Mouse (Mus musculus): ENCODE results near the gene Erf. TPM values are rescaled to one million over a fixed set of nuclear protein-coding genes. Genes with fewer than 3 reads are reported as not detected.

Gene Erf
- total RNA-seq, 2 experiments from 2014 or later, result 60.8 to 65.2 TPM

DNA sequence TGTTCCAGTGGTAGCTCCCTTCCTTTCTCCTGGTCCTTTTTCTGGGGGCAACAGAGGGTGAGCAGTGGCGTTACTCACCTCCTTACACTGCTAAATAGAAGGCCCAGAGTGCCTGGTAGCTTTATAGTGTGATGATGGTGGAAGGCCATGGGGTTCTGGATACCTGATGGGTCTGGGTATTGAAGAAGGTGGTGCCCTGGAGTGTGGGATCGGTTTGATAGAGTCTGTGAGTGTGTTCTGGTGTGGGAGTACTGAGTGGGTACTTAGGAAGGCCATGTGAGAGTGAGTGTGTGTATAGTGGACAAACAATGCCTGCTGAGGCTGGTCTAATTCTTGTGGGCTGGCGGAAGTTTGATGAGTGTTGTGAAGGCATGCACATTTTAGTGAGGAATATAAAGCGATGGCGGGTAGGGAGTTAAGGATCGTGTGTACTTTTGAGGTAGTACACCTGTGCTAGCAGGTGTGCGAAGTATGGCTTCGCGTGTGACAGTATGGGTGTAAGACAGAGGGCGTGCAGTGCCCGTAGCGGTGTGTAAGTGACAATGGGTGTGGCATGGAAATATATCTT is 30.7 kb upstream of the Erf start:
- peak in 1 of 2 experiments; percentile 10 for DNase-seq (ENCODE audit: low spot score in 2 of 2)

DNA sequence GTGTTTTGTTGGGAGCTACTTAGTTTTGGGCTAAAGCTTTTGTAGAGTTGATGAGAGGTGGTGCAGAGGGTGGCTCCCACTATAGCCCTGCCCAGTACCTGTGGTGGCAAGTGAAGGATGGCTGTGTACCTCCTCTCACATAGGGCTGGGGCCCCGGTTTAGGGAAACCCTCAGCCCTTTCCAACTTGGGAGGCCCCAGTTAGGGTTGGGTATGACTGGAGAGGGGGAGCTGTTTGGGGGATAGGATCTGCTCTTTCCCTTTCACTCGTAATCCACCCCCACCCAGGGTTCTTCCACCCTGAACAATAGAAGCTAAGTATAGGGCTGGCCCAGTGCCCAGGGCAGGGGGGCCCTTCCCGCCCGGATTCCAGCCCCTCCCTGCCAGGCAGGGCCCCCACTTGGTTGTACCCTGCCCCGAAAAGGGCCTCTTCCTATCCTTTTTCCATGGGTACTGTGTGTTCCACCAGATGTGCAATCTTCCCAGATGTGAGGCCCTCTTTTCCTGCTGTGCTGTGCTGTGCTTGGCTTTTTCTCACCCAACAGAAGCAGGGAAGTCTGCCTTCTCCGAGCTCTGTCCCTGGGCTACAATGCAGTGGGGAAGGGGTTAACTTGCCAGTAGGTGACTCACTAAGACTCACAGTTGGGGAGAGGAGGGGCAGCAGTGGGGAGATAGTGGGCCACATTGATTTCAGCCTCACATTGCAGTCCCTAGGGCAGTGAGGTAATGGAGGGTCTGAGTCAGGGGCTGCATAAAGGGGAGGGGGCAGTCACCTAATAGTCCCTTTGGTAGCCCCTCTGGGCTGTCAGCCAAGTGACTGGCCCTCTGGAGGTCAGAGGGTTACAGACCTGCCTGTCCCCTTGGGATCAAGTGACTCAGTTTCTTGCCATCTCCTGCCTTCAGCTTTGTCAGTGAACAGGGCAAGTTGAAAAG is 29.6 kb upstream of the Erf start:
- DNase-seq (ENCODE audit: low spot score in 2 of 2), result peak in 1 of 2 experiments; percentile 18

DNA sequence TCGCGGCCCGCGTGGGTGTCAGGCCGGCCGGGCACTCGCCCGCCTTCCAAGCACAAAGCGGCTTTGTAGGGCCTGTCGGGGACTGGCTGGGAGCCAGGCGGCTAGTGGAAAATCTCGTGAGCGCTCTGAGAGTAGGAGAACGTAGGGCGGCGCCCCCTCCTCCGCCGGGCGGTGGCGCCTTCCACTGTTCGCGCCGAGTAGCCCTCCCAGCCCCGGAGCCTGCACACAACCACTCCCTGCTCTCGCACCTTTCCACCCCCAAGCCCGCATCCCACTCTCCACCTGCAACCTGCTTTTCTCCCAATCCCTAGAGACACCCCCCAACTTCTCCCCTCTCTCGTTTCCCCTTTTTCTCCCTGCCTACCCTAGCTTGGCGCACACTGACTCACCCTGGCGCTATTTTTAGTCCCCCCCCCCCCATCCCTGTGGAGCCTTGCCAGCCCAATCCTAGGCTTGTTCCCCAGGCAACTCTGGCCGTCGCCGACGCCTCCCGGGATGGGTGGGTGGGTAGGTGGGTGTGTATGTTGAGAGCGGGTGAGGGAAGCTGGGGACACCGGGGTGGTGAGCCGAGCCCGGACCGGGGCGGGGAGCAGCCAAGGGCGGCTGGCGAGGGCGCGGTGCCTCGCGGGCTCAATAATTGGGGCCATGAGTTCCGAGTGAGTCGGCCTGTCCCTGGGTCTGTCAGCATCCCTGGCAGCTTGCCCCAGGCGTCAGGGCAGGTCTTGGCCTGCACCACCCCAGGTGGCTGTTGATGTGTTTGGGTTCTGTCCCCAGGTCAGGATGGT is 28.7 kb upstream of the Erf start:
- DNase-seq (ENCODE audit: low spot score in 2 of 2), result peak; percentile 80 to 86

DNA sequence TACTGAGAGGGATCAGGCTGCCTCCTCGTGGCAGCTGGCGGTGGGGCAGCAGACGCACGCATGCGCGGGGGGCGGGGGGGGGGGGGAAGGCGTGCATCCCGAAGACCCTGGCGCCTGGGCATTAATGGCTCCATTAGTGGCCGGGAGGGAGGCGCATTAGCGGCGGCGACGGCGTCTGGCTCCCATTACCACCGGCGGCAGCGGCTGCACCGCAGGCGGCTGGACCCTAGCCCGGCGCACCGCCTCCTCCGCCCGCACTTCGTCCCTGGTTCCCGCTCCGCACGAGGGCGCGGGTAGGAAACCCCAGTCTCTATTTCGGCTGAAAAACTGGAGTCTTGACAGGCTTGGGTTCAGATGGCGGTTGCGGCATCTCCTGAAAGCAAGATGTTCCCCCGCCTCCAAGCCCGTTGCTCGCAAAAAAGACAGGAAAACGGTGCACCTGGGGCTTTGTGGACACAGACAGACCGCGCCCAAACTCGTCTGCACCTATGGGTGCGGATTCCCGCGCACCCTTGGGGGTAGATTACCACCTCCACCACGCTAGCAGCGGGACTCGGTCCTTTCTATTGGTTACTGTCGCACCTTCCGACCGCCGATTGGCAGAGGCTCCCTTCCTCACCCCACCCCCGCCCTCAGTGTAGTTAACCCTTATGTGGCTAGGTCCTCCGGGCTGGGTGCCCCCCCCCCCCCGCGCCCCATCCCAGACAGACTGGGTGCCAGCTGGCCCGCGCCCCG is 27.9 kb upstream of the Erf start:
- peak; percentile 76 to 79 for DNase-seq (ENCODE audit: low spot score in 2 of 2)

DNA sequence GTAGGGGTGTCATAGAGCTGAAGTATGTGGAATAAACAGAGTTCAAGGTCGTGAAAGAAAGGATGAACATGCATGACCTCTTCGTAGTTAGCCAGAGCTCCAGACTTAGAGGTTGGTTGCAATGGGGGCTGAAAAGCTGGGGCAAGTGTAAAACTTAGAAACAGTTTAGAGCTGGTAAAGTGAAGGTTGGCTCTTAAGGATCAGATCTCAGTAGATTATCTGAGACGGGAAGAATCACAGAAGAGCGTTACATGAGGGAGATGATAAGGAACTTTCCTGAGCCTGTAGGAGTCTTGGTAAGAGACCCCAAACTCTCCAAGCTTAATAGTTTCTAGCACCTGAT is 27.4 kb upstream of the Erf start:
- no peak for DNase-seq (ENCODE audit: low spot score in 2 of 2)

DNA sequence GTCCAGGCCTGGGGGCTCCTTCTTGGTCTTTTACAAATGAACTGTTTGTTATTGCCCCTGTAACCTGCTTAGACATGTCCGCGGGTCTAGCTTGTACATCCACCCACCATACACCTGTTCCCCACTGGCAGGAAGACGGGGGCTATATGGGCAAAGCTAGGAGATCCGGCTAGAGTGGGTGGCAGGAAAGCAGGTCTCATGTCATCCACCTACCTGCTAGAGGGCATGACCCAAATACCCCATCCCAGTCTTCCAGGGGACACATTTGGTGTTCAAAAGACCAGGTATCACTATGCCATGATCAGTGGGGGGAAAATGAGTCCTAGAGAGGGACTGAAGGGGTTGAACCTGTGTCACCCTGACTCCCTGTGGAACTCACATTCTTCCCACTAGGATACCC is 26.8 kb upstream of the Erf start:
- peak in 1 of 2 experiments; percentile 3 for DNase-seq (ENCODE audit: low spot score in 2 of 2)

DNA sequence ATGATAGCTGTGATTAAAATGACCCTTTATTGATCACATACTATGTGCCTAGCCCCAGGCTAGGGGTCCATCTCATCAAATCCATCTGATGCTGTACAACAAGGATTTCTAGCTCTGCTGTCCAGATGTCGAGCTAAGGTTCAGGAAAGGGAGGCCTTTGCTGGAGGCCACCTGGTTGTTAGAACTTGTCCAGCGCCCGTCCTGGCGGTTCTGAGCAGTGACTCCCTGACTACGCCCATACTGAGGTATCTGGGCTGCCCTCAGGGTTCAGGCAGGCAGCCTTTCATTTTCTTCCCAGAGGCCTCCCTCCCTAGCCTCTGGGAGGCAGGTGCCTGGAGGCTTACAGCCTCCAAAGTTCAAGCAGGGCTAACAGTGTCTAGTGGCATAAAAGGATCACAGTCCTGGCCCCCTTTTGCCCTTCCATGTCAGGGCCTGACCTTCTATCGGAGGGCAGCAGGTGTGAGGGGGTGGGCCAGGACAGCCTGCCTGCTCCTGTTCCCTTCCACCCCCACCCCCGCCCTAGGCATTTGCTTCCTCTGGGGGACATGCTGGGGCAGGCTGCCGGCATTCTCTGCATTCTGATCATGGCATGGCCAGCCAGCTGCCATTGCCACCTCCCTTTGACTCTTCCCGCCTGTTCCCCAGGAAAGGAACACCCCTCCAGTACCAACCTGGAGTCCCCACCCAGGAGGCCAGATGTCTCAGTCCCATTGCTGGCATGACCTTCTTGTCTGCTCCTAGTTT is 25.2 kb upstream of the Erf start:
- DNase-seq (ENCODE audit: low spot score in 2 of 2), result no peak

DNA sequence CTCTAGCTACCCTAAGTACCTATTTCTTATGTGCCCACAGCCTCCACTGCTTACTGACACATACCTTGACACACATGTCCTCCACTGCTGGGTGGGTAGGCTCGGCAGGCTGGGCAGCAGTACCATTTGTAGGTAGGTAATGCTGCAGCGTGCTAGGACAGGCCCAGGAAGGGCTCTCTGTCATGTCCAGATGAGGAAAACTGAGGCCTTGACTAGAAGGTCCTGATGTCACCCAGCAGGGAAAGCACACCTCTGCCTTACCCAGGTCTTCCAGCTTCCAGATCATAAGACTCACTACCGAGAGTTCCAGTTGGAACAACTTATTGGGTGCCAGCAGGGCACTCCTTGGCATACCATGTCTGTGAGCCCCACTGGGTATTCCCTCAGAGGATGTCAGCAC is 24.4 kb upstream of the Erf start:
- no peak for DNase-seq (ENCODE audit: low spot score in 2 of 2)

DNA sequence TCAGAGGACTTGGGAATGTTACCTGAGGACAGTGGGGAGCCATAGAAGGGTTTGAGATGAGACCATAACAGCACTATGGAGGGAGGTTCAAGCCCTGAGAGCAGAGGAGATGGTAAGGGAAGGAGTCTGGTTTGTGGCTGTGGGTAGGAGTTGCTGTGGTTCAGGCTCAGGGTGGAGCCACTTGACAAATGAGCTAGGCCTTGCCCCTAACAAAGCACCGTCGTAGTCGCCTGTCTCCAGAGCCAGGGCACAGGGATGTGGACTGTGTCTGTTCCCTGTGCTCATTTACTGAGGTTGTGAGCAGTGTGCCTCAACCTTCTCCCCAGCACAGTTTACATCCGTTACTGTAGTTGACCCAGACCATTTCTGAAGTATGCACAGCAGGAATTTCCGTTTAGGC is 24.0 kb upstream of the Erf start:
- DNase-seq (ENCODE audit: low spot score in 2 of 2), result no peak

DNA sequence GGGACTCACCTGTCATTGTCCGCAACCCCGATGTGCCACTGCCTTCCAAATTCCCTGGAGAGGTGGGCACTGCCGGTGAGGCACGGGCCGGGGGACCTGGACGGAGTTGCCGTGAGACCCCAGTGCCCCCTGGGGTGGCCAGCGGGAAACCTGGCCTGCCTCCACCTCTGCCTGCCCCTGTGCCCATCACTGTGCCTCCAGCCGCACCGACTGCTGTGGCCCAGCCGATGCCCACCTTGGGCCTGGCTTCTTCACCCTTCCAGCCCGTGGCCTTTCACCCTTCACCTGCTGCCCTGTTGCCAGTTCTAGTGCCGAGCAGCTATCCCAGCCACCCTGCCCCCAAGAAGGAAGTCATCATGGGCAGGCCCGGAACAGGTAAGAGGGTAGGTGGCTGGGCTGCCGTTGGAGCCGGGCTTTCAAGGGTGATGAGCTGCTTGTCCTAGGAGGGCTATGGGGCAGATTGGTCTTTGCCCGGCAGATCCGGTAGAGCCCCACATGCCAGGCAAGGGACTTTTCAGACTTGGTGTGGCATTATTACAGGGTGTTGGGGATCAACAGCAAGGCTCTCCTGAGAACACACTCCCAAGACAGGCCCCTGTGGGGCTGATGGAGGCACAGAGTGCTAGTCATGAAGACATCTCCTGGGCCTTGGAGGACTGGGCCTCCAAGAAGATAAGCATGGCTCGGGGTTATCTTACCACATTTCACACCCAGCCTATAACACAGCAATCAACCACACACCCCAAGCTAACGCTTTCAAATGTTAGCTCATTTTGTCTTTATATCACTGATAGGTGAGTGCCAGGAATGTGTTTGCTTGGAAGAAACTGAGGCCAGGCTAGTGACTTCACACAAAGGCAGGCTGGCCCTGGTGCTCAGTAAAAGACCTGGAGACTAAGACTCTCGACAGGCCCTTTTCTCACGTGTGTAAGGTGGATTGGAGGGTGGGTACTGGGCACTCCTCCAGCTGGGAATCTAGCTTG is 23.0 kb upstream of the Erf start:
- no peak for DNase-seq (ENCODE audit: low spot score in 2 of 2)

DNA sequence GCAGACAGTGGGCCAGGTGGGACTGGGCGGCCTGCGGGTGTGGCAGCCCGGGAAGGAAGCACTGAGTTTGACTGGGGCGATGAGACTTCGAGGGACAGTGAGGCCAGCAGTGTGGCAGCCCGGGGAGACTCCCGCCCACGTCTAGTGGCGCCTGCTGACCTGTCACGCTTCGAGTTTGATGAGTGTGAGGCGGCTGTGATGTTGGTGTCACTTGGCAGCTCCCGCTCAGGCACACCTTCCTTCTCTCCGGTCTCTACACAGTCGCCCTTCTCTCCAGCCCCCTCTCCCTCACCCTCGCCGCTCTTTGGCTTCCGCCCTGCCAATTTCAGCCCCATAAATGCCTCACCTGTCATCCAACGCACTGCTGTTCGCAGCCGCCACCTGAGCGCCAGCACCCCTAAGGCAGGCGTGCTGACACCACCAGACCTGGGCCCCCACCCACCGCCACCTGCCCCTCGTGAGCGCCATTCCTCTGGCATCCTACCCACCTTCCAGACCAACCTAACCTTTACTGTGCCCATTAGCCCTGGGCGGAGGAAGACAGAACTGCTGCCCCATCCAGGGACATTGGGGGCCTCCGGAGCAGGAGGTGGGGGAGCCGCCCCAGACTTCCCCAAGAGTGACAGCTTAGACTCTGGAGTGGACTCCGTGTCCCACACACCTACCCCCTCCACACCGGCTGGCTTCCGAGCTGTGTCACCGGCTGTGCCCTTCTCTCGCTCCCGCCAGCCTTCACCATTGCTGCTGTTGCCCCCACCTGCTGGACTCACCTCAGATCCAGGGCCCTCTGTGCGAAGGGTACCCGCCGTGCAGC is 22.1 kb upstream of the Erf start:
- DNase-seq (ENCODE audit: low spot score in 2 of 2), result no peak

DNA sequence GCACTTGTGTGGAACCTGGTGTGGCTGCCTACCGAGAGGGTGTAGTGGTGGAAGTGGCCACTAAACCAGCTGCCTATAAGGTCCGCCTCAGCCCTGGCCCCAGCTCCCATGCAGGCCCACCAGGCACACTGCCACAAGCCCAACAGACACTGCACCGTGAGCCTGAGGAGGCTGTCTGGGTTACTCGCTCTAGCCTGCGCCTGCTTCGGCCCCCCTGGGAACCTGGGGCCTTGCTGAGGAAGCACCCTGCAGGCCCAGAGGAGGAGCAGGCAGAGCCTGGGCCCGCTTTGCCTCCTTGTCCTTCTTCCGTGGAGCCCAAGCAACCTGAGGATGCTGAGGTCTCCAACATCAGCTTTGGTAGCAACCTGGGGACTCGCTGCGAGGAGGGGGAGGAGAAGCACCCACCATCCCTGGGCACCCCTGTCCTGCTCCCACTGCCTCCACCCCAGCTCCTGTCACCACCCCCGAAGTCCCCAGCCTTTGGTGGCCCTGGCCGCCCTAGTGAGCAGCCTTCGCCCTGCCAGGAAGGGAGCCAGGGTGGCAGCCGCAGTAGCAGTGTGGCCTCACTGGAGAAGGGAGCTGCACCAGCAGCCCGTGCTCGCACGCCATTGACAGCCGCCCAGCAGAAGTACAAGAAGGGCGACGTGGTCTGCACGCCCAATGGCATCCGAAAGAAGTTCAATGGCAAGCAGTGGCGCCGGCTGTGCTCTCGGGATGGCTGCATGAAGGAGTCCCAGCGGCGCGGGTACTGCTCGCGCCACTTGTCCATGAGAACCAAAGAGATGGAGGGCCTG is 21.3 kb upstream of the Erf start:
- DNase-seq (ENCODE audit: low spot score in 2 of 2), result no peak

DNA sequence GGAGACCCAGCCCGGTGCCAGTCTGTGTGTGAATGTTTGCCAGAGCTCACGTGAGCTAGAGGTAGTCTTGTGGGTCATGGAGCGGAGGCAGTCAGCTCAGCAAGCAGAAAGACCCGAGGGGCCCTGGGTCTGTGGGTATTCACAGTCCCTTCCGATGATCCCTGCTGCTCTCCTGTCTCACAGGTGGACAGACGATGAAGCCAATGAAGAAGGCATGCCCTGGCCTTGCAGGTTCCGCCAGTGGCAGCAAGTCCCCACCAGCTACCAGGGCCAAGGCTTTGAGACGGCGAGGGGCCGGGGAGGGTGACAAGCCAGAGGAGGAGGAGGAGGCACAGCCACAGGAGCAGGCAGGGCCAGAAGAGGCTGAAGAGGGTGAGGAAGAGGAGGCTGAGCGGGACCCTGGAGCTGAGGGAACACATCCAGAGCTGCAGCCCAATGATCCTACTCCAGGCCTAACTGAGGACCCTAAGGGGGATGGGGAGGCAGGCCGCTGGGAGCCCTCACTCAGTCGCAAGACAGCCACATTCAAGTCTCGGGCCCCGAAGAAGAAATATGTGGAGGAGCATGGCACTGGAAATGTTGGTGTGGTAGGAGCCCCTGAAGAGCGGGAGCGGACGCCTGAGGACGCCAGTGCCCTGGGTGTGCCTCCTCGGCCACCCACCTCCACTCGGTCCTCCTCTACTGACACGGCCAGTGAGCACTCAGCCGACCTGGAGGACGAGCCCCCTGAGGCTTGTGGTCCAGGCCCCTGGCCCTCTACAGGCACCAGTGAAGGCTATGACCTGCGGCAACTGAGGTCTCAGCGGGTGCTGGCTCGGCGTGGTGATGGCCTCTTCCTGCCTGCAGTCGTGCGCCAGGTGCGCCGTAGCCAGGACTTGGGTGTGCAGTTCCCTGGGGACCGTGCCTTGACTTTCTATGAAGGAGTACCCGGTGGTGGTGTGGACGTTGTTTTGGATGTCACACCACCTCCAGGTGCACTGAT is 20.4 kb upstream of the Erf start:
- DNase-seq (ENCODE audit: low spot score in 2 of 2), result no peak

DNA sequence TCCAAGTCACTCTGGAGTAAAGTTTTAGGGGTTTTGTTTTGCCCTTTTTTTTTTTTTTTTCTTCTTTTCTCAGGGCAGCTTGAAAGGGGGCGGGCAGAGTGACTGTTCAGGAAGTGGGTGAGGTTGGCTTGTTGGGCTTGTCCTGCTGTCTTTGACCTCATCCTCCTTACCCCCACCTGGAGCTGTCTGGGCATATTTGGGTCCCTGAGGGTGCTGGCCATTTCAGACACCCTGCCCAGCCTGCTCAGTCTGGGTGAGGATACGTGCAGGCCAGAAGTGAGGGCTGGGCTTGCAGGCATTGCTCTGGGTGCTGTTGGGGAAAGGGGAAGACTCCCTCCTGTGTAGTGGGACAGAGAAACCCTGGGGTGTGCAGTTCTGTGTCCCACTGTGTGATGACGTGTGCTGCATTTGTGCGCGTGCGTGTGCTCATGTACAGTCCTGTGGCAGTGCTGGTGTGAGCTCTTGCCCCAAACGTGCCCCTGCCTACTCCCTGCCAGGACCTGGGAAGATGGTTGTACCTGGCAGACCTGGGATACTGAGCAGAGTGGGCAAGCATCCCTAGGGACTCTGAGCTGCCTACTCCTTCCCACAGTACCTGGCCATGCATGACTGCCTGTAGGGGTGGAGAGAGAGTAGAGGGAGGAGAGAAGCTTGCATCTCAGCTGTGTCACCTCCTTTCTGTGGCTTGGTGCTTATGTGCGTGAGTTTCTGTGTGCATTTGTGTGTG is 19.1 kb upstream of the Erf start:
- no peak for DNase-seq (ENCODE audit: low spot score in 2 of 2)

DNA sequence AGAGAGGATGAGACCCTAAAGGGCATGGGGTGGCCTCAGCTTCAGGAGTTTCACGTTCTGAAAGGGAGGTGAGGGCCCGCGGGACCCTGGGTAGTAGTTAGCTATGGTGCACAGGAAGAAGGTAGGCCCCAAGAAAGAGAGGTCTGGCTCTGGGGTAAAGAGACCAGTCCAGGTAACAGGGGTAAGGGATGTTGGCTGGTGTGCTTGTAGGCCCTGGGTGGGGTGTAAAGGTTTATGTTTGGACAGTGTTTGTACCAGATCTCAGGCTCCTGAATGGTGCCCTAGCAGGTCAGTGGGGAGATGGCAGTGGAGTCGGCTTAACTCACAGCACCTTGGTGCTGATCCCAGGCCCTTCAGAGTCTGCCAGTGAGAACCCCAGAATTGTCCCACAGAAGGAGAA is 18.5 kb upstream of the Erf start:
- DNase-seq (ENCODE audit: low spot score in 2 of 2), result no peak

DNA sequence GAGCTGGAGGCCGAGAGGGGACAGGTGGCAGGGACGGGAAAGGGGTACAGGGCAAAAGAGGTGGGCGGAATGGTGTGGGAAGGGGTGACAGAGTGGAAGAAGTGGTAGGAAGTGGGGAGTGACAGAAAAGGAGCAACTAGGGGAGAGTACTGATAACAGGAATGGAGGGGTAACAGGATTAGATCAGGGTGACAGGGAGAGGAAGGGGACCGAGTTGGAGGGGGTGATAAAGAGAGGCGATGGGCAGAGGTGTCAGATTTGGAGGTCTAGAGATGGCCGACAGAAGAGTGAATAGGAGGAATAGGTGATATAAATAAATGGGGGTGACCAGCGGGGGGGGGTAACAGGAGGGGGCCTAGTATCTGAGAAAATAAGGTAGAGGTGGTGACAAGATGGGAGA is 18.0 kb upstream of the Erf start:
- DNase-seq (ENCODE audit: low spot score in 2 of 2), result no peak

All from left cerebral cortex, adult 18-20 months (tissue).